Mouse (Mus musculus) c-Kit-positive CD71-positive TER-119-positive erythroid progenitor cells, embryonic 14.5 days (primary cell): Measurements from ENCODE around the gene Zfand2a.

Source experiments
- DNase-seq: peaks from one replicate; pipeline ENCODE4 v3.0.0-alpha.2; 2013; ENCODE audit warnings: low spot score

Gene Zfand2a

GRCm38 (mm10) chr5:139429818-139430341 is 54.5 kb downstream of the Zfand2a start:
- no peak for DNase-seq

GRCm38 (mm10) chr5:139427989-139428388 is 56.4 kb downstream of the Zfand2a start:
- no peak for DNase-seq

- no peak for DNase-seq
These were observed 57.3 kb downstream of the Zfand2a start for GRCm38 (mm10) chr5:139427001-139427400.

- no peak for DNase-seq
These were observed 59.2 kb downstream of the Zfand2a start for GRCm38 (mm10) chr5:139425198-139425597.

- no peak for DNase-seq
These were observed 61.1 kb downstream of the Zfand2a start, which contains the start of gene Gper1 for GRCm38 (mm10) chr5:139423026-139423865. Gper1 (plus strand) TSS chr5:139423151.
